Mouse (Mus musculus): ENCODE measurements around the gene Sde2. TPM values are rescaled to one million over a fixed set of nuclear protein-coding genes. Genes with fewer than 3 reads are reported as not detected.

Gene Sde2
- polyA plus RNA-seq, 1 experiment = 11.1 TPM

DNA sequence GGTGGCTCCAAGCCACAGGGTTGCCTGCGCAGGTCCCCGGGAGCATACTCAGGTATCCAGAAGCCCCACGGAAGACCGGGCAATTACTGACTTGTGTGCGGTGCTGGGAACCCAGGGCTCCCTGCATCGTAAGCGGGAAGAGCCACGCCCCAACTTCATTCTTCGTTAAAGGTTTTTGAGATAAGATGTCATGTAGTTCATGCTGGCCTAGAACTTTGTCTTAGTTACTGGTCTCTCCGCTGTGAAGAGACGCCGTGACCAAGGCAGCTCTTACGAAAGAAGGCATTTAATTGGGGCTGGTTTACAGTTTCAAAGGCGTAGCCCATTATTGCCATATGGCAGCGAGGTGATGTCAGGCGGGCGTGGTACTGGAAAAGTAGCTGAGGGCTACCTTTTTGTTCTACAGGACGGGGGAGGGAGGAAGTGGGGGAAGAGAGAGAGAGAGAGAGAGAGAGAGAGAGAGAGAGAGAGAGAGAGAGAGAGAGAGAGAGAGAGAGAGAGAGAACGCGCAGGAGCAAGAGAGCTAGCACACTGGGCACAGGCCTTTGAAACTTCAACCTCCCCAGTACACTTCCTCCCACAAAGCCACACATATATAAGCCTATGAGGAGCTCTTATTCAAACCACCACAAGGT, 60.8 kb downstream of the Sde2 start:
- no peak overlapping the region for H3K4me3 ChIP-seq (replicated peaks; ENCODE audit: extremely low read depth, low read depth, low read length)

GRCm38 (mm10) chr1:180912792-180913191, 61.9 kb downstream of the Sde2 start:
- no peak for TF ChIP-seq POLR2A (IDR thresholded peaks at IDR 0.05; ENCODE audit: borderline replicate concordance, extremely low read depth, low read depth, low read length)
- TF ChIP-seq CTCF (IDR thresholded peaks at IDR 0.05; ENCODE audit: insufficient read depth, low read length) = no peak
- Histone ChIP-seq H3K4me3 (replicated peaks; ENCODE audit: extremely low read depth, low read depth, low read length) (no peak overlapping the region), H3K4me1 (ENCODE audit: control insufficient read depth, insufficient read depth, low read length) (no peaks in the 10 kb centered on the region)
- WGBS = 70% methylated on average over 5 of the region's 5 CpGs
- DNase-seq = no peak

More for the DNA sequence above, 60.8 kb downstream of the Sde2 start:
- TF ChIP-seq POLR2A (IDR thresholded peaks at IDR 0.05; ENCODE audit: borderline replicate concordance, extremely low read depth, low read depth, low read length) (no peak), CTCF (IDR thresholded peaks at IDR 0.05; ENCODE audit: insufficient read depth, low read length) (no peak)
- 39% methylated on average over 20 of the region's 20 CpGs for WGBS
- DNase-seq = no peak
- H3K4me1 ChIP-seq (ENCODE audit: control insufficient read depth, insufficient read depth, low read length) = no peaks in the 10 kb centered on the region

DNA sequence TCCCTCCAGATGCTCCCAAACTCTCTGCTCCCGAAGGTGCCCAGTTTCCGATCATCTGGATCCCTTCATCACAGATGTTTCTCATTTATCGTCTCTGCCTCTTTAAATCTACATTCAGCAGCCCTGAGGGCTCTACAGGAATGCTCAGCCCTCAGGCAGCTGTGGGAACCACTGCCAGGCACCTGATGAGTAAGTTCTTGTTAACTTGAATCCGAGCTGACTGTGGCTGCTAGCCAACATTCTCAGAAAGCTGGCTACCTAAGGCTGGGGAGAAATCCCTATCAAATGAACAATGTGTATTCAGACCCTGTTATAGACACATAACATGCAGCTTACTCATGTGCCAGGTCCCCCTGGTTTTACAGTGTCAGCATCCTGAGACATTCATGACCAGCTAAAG, 62.9 kb downstream of the Sde2 start:
- no peak overlapping the region for H3K4me3 ChIP-seq (replicated peaks; ENCODE audit: extremely low read depth, low read depth, low read length)
- no peaks in the 10 kb centered on the region for H3K4me1 ChIP-seq (ENCODE audit: control insufficient read depth, insufficient read depth, low read length)
- no peak for DNase-seq
- TF ChIP-seq CTCF (IDR thresholded peaks at IDR 0.05; ENCODE audit: insufficient read depth, low read length) (no peak), POLR2A (IDR thresholded peaks at IDR 0.05; ENCODE audit: borderline replicate concordance, extremely low read depth, low read depth, low read length) (no peak)
- WGBS = 46% methylated on average over 4 of the region's 4 CpGs

DNA sequence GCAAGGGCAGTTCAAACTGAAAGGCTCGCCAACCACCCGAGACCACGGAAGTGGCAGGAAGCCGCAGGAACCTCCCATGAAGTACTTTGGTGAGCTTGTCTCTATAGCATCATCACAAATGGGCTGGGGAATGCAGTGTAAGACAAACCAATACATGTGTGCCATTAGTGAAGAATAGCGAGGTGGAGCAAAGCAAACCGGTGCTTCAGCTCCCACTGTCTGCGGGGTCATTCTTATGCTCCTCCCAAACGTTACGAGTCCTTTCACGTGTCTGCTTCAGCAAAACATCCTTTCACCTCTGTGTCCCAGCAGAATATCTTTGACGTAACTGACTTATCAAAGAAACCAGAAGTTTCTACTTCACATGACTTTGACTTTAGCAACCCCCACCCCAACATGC, 65.5 kb downstream of the Sde2 start:
- H3K4me3 ChIP-seq (replicated peaks; ENCODE audit: extremely low read depth, low read depth, low read length) = no peak overlapping the region
- no peak for TF ChIP-seq POLR2A (IDR thresholded peaks at IDR 0.05; ENCODE audit: borderline replicate concordance, extremely low read depth, low read depth, low read length)
- TF ChIP-seq CTCF (IDR thresholded peaks at IDR 0.05; ENCODE audit: insufficient read depth, low read length) = no peak
- DNase-seq = no peak
- no peaks in the 10 kb centered on the region for H3K4me1 ChIP-seq (ENCODE audit: control insufficient read depth, insufficient read depth, low read length)
- WGBS = 81% methylated on average over 11 of the region's 11 CpGs

DNA sequence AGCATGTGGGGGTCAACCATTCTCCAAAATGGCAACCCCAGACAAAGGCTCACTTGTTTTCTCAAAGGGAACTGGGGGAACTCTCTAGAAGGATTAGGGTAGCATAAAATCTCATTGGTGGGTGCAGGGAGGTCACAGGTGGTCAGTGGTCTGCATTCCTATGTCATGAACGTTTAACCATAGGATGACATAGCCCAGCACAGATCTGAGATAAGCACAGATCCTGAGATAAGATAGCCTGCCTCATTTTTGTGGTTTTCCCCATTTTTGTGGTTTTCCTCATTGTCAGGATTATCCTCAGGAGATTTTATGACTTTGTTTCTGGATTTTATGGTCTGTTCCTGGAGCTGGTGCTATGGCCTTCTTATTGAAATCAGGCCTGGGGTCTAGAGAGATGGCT, 66.1 kb downstream of the Sde2 start:
- TF ChIP-seq CTCF (IDR thresholded peaks at IDR 0.05; ENCODE audit: insufficient read depth, low read length) = no peak
- no peak for TF ChIP-seq POLR2A (IDR thresholded peaks at IDR 0.05; ENCODE audit: borderline replicate concordance, extremely low read depth, low read depth, low read length)
- 19% methylated on average over 1 of the region's 1 CpGs for WGBS
- no peak for DNase-seq
- no peaks in the 10 kb centered on the region for H3K4me1 ChIP-seq (ENCODE audit: control insufficient read depth, insufficient read depth, low read length)
- no peak overlapping the region for H3K4me3 ChIP-seq (replicated peaks; ENCODE audit: extremely low read depth, low read depth, low read length)

Other genes starting within 250 kb of the Sde2 start
- 1.7 and 2.7 TPM in 2 replicates for gene Lin9, start 210.0 kb upstream of the Sde2 start, polyA plus RNA-seq (2012; rRNA removed)
- gene Mixl1, start 154.1 kb upstream of the Sde2 start, polyA plus RNA-seq (2012; rRNA removed) = not detected in 2 replicates
- 12.2 and 15.0 TPM in 2 replicates for gene Acbd3, start 125.1 kb upstream of the Sde2 start, polyA plus RNA-seq (2012; rRNA removed)
- gene H3f3a, start 37.2 kb upstream of the Sde2 start, polyA plus RNA-seq (2012; rRNA removed) = 282 and 339 TPM in 2 replicates
- gene Lefty2, start 42.0 kb downstream of the Sde2 start, polyA plus RNA-seq (2012; rRNA removed) = 0.07 TPM in 1 of 2 replicates, not detected in the other
- gene Pycr2, start 53.2 kb downstream of the Sde2 start, polyA plus RNA-seq (2012; rRNA removed) = 36.7 and 43.8 TPM in 2 replicates
- 11.4 and 11.5 TPM in 2 replicates for gene Lefty1, start 83.9 kb downstream of the Sde2 start, polyA plus RNA-seq (2012; rRNA removed)
- gene Tmem63a, start 91.2 kb downstream of the Sde2 start, polyA plus RNA-seq (2012; rRNA removed) = 70.4 and 81.7 TPM in 2 replicates
- gene Ephx1, start 169.8 kb downstream of the Sde2 start, polyA plus RNA-seq (2012; rRNA removed) = 116 and 142 TPM in 2 replicates
- not detected in 2 replicates for gene 9130409I23Rik, start 200.1 kb downstream of the Sde2 start, polyA plus RNA-seq (2012; rRNA removed)